Mouse (Mus musculus) hindbrain, embryonic 12.5 days (tissue): ENCODE measurements around the gene Aktip. TPM values are rescaled to one million over a fixed set of nuclear protein-coding genes. Genes with fewer than 3 reads are reported as not detected.

Experiments
- ATAC-seq: fragments of 200-750 bp; cut with Nextera tagmentation; 2 replicates; pipeline ENCODE4 v1.8.0; 2017; ENCODE audit warnings: moderate TSS enrichment; ENCODE audit not compliant: low FRiP score
- H3K27ac ChIP-seq: fragments of 300-500 bp; sonication (generic); 2 replicates; pipeline ENCODE4 v1.5.1; 2016; ENCODE audit warnings: mild to moderate bottlenecking
- H3K27me3 ChIP-seq: fragments of 300-500 bp; sonication (generic); 2 replicates; pipeline ENCODE4 v1.6.1; 2016; ENCODE audit warnings: mild to moderate bottlenecking
- H3K36me3 ChIP-seq: fragments of 300-500 bp; sonication (generic); 2 replicates; pipeline ENCODE4 v1.6.1; 2016; ENCODE audit warnings: mild to moderate bottlenecking
- H3K4me1 ChIP-seq: fragments of 300-500 bp; sonication (generic); 2 replicates; pipeline ENCODE4 v1.6.1; 2016
- H3K4me2 ChIP-seq: fragments of 300-500 bp; sonication (generic); replicated peaks from 2 replicates; pipeline ENCODE4 v1.6.1; 2016; ENCODE audit warnings: mild to moderate bottlenecking
- H3K4me3 ChIP-seq: fragments of 300-500 bp; sonication (generic); 2 replicates; pipeline ENCODE4 v1.5.1; 2016; ENCODE audit warnings: mild to moderate bottlenecking
- H3K9ac ChIP-seq: fragments of 300-500 bp; sonication (generic); 2 replicates; pipeline ENCODE4 v1.6.1; 2016; ENCODE audit warnings: mild to moderate bottlenecking, moderate library complexity
- H3K9me3 ChIP-seq: fragments of 300-500 bp; sonication (generic); replicated peaks from 2 replicates; pipeline ENCODE4 v1.6.1; 2016; ENCODE audit warnings: mild to moderate bottlenecking
- WGBS: fragments of 180-500 bp; shearing (Covaris S2); methylation state at CpG from one replicate; pipeline ENCODE4 v1.1.7; 2016; 5-methylcytosine and 5-hydroxymethylcytosine counted together
- polyA plus RNA-seq: library from polyadenylated mRNA; unstranded; fragments of >200 nt; fragmentation: Nextera tagmentation; extraction: Ambion mirVana; gene quantifications from 2 replicates; pipeline ENCODE4 v1.2.1, GENCODE M21; 2016

Gene Aktip
- polyA plus RNA-seq = 88.9 and 92.1 TPM in 2 replicates

GRCm38 (mm10) chr8:91199876-91200275, at the start of gene Aktip:
Aktip (minus strand) TSS chr8:91199976.
- H3K9ac ChIP-seq = no peak within 1 kb of the TSS

GRCm38 (mm10) chr8:91245821-91246454, 46.2 kb upstream of the Aktip start:
- Histone ChIP-seq H3K27ac (no peak overlapping the region), H3K4me3 (no peak overlapping the region), H3K4me2 (no peak overlapping the region), H3K9me3 (no peaks in the 10 kb centered on the region), H3K4me1 (no peaks in the 10 kb centered on the region), H3K9ac (no peak overlapping the region), H3K36me3 (peaks cover 8% of the 10 kb centered on the region; the same call in 1 of the 2 replicates), H3K27me3 (no peaks in the 10 kb centered on the region)
- ATAC-seq = no peak
- WGBS = 80% methylated on average over 4 of the region's 4 CpGs

More at GRCm38 (mm10) chr8:91199876-91200275, at the start of gene Aktip:
- Histone ChIP-seq H3K4me3 (no peak within 1 kb of the TSS), H3K4me2 (no peak within 1 kb of the TSS), H3K9me3 (no peaks in the 10 kb centered on the region), H3K27ac (no peak within 1 kb of the TSS), H3K36me3 (no peaks in the 10 kb centered on the region), H3K27me3 (peaks cover 7% of the 10 kb centered on the region), H3K4me1 (no peaks in the 10 kb centered on the region)
- whole genome bisulfite sequencing = 93% methylated on average over 7 of the region's 7 CpGs
- ATAC-seq = no peak

GRCm38 (mm10) chr8:91242721-91243120, 42.9 kb upstream of the Aktip start:
- no peak for ATAC-seq
- 53% methylated on average over 1 of the region's 1 CpGs for WGBS
- Histone ChIP-seq H3K4me3 (no peak overlapping the region), H3K27me3 (no peaks in the 10 kb centered on the region), H3K9ac (no peak overlapping the region), H3K9me3 (no peaks in the 10 kb centered on the region), H3K27ac (no peak overlapping the region), H3K4me2 (no peak overlapping the region), H3K36me3 (no peaks in the 10 kb centered on the region), H3K4me1 (no peaks in the 10 kb centered on the region)

- no peak overlapping the region for H3K4me3 ChIP-seq
- 83% methylated on average over 8 of the region's 8 CpGs for WGBS
- no peaks in the 10 kb centered on the region for H3K4me1 ChIP-seq
- no peaks in the 10 kb centered on the region for H3K27me3 ChIP-seq
- no peak overlapping the region for H3K4me2 ChIP-seq
- H3K27ac ChIP-seq = no peak overlapping the region
- H3K9me3 ChIP-seq = no peaks in the 10 kb centered on the region
- no peak for ATAC-seq
- H3K9ac ChIP-seq = no peak overlapping the region
- H3K36me3 ChIP-seq = no peaks in the 10 kb centered on the region
Measured at GRCm38 (mm10) chr8:91241873-91242519, 42.2 kb upstream of the Aktip start.

GRCm38 (mm10) chr8:91241371-91241770, 41.6 kb upstream of the Aktip start:
- 68% methylated on average over 5 of the region's 5 CpGs for WGBS

GRCm38 (mm10) chr8:91237191-91237590, 37.4 kb upstream of the Aktip start:
- no peak for ATAC-seq

More at GRCm38 (mm10) chr8:91241371-91241770, 41.6 kb upstream of the Aktip start:
- no peaks in the 10 kb centered on the region for H3K9me3 ChIP-seq
- ATAC-seq = no peak
- no peak overlapping the region for H3K4me2 ChIP-seq
- H3K27me3 ChIP-seq = no peaks in the 10 kb centered on the region
- H3K4me1 ChIP-seq = no peaks in the 10 kb centered on the region
- H3K36me3 ChIP-seq = no peaks in the 10 kb centered on the region
- H3K4me3 ChIP-seq = no peak overlapping the region
- H3K9ac ChIP-seq = no peak overlapping the region
- no peak overlapping the region for H3K27ac ChIP-seq

GRCm38 (mm10) chr8:91234097-91234496, 34.3 kb upstream of the Aktip start:
- ATAC-seq = no peak
- no peak overlapping the region for H3K4me3 ChIP-seq
- WGBS = 49% methylated on average over 2 of the region's 2 CpGs
- no peaks in the 10 kb centered on the region for H3K27me3 ChIP-seq
- H3K4me1 ChIP-seq = no peaks in the 10 kb centered on the region
- no peak overlapping the region for H3K9ac ChIP-seq
- no peaks in the 10 kb centered on the region for H3K36me3 ChIP-seq
- no peak overlapping the region for H3K4me2 ChIP-seq
- no peak overlapping the region for H3K27ac ChIP-seq
- no peaks in the 10 kb centered on the region for H3K9me3 ChIP-seq

More at GRCm38 (mm10) chr8:91237191-91237590, 37.4 kb upstream of the Aktip start:
- Histone ChIP-seq H3K4me3 (no peak overlapping the region), H3K36me3 (no peaks in the 10 kb centered on the region), H3K9ac (no peak overlapping the region), H3K9me3 (no peaks in the 10 kb centered on the region), H3K27me3 (no peaks in the 10 kb centered on the region), H3K27ac (no peak overlapping the region), H3K4me1 (no peaks in the 10 kb centered on the region), H3K4me2 (no peak overlapping the region)
- 81% methylated on average over 2 of the region's 2 CpGs for WGBS

- H3K4me2 ChIP-seq = no peak overlapping the region
- H3K36me3 ChIP-seq = no peaks in the 10 kb centered on the region
- no peak overlapping the region for H3K27ac ChIP-seq
- no peaks in the 10 kb centered on the region for H3K27me3 ChIP-seq
- no peaks in the 10 kb centered on the region for H3K9me3 ChIP-seq
- no peak overlapping the region for H3K4me3 ChIP-seq
- H3K4me1 ChIP-seq = no peaks in the 10 kb centered on the region
- ATAC-seq = no peak
- H3K9ac ChIP-seq = no peak overlapping the region
- WGBS = 89% methylated on average over 7 of the region's 7 CpGs
Measured at GRCm38 (mm10) chr8:91227421-91227841, 27.7 kb upstream of the Aktip start.

GRCm38 (mm10) chr8:91224227-91224626, 24.5 kb upstream of the Aktip start:
- WGBS = 93% methylated on average over 7 of the region's 7 CpGs

GRCm38 (mm10) chr8:91221841-91222240, 22.1 kb upstream of the Aktip start:
- H3K9ac ChIP-seq = no peak overlapping the region
- H3K4me3 ChIP-seq = no peak overlapping the region
- no peak for ATAC-seq
- no peak overlapping the region for H3K27ac ChIP-seq
- no peaks in the 10 kb centered on the region for H3K27me3 ChIP-seq
- H3K4me2 ChIP-seq = no peak overlapping the region
- no peaks in the 10 kb centered on the region for H3K9me3 ChIP-seq
- H3K36me3 ChIP-seq = no peaks in the 10 kb centered on the region
- H3K4me1 ChIP-seq = no peaks in the 10 kb centered on the region
- 95% methylated on average over 2 of the region's 2 CpGs for WGBS

More at GRCm38 (mm10) chr8:91224227-91224626, 24.5 kb upstream of the Aktip start:
- H3K36me3 ChIP-seq = no peaks in the 10 kb centered on the region
- H3K4me3 ChIP-seq = no peak overlapping the region
- H3K27me3 ChIP-seq = no peaks in the 10 kb centered on the region
- H3K4me2 ChIP-seq = no peak overlapping the region
- ATAC-seq = no peak
- H3K9me3 ChIP-seq = no peaks in the 10 kb centered on the region
- H3K27ac ChIP-seq = no peak overlapping the region
- H3K4me1 ChIP-seq = no peaks in the 10 kb centered on the region
- H3K9ac ChIP-seq = no peak overlapping the region

- ATAC-seq = no peak
- H3K27ac ChIP-seq = no peak overlapping the region
- WGBS = 87% methylated on average over 4 of the region's 4 CpGs
Measured at GRCm38 (mm10) chr8:91218271-91218670, 18.5 kb upstream of the Aktip start.

GRCm38 (mm10) chr8:91217062-91217905, 17.5 kb upstream of the Aktip start:
- no peak overlapping the region for H3K27ac ChIP-seq
- H3K9ac ChIP-seq = no peak overlapping the region
- H3K4me1 ChIP-seq = no peaks in the 10 kb centered on the region; the same call in 1 of the 2 replicates
- no peak overlapping the region for H3K4me3 ChIP-seq
- 91% methylated on average over 5 of the region's 5 CpGs for WGBS
- ATAC-seq = no peak
- no peaks in the 10 kb centered on the region for H3K27me3 ChIP-seq
- H3K4me2 ChIP-seq = no peak overlapping the region
- no peaks in the 10 kb centered on the region for H3K36me3 ChIP-seq
- H3K9me3 ChIP-seq = no peaks in the 10 kb centered on the region

More at GRCm38 (mm10) chr8:91218271-91218670, 18.5 kb upstream of the Aktip start:
- Histone ChIP-seq H3K9me3 (no peaks in the 10 kb centered on the region), H3K4me3 (no peak overlapping the region), H3K4me1 (no peaks in the 10 kb centered on the region; the same call in 1 of the 2 replicates), H3K36me3 (no peaks in the 10 kb centered on the region), H3K4me2 (no peak overlapping the region), H3K27me3 (no peaks in the 10 kb centered on the region), H3K9ac (no peak overlapping the region)
